Mouse (Mus musculus) embryonic facial prominence, embryonic 12.5 days (tissue): Measurements from ENCODE around the gene Hist1h2aa. TPM values are rescaled to one million over a fixed set of nuclear protein-coding genes. Genes with fewer than 3 reads are reported as not detected.

Source experiments
- ATAC-seq: fragments of 200-750 bp; cut with Nextera tagmentation; 2 replicates; pipeline ENCODE4 v1.8.0; 2017; ENCODE audit not compliant: insufficient number of reproducible peaks, insufficient read depth, low FRiP score, low TSS enrichment
- H3K27ac ChIP-seq: fragments of 300-500 bp; sonication (generic); 2 replicates; pipeline ENCODE4 v1.5.1; 2016; ENCODE audit warnings: mild to moderate bottlenecking
- H3K27me3 ChIP-seq: fragments of 300-500 bp; sonication (generic); 2 replicates; pipeline ENCODE4 v1.6.1; 2016; ENCODE audit warnings: mild to moderate bottlenecking, moderate library complexity
- H3K36me3 ChIP-seq: fragments of 300-500 bp; sonication (generic); 2 replicates; pipeline ENCODE4 v1.6.1; 2016; ENCODE audit warnings: mild to moderate bottlenecking
- H3K4me1 ChIP-seq: fragments of 300-500 bp; sonication (generic); 2 replicates; pipeline ENCODE4 v1.6.1; 2016
- H3K4me2 ChIP-seq: fragments of 300-500 bp; sonication (generic); replicated peaks from 2 replicates; pipeline ENCODE4 v1.6.1; 2016; ENCODE audit warnings: mild to moderate bottlenecking, moderate library complexity
- H3K4me3 ChIP-seq: fragments of 300-500 bp; sonication (generic); 2 replicates; pipeline ENCODE4 v1.5.1; 2016; ENCODE audit warnings: mild to moderate bottlenecking
- H3K9ac ChIP-seq: fragments of 300-500 bp; sonication (generic); 2 replicates; pipeline ENCODE4 v1.6.1; 2016; ENCODE audit warnings: mild to moderate bottlenecking, moderate library complexity
- H3K9me3 ChIP-seq: fragments of 300-500 bp; sonication (generic); 2 replicates; pipeline ENCODE4 v1.6.1; 2016; ENCODE audit warnings: mild to moderate bottlenecking, moderate library complexity
- WGBS: fragments of 180-500 bp; shearing (Covaris S2); methylation state at CpG from one replicate; pipeline ENCODE4 v1.1.7; 2016; 5-methylcytosine and 5-hydroxymethylcytosine counted together
- polyA plus RNA-seq: library from polyadenylated mRNA; unstranded; fragments of >200 nt; fragmentation: Nextera tagmentation; extraction: Ambion mirVana; gene quantifications from 2 replicates; pipeline ENCODE4 v1.2.1, GENCODE M21; 2016

The Hist1h2aa gene
- polyA plus RNA-seq, 1 experiment from 2014 or later, result not detected

DNA sequence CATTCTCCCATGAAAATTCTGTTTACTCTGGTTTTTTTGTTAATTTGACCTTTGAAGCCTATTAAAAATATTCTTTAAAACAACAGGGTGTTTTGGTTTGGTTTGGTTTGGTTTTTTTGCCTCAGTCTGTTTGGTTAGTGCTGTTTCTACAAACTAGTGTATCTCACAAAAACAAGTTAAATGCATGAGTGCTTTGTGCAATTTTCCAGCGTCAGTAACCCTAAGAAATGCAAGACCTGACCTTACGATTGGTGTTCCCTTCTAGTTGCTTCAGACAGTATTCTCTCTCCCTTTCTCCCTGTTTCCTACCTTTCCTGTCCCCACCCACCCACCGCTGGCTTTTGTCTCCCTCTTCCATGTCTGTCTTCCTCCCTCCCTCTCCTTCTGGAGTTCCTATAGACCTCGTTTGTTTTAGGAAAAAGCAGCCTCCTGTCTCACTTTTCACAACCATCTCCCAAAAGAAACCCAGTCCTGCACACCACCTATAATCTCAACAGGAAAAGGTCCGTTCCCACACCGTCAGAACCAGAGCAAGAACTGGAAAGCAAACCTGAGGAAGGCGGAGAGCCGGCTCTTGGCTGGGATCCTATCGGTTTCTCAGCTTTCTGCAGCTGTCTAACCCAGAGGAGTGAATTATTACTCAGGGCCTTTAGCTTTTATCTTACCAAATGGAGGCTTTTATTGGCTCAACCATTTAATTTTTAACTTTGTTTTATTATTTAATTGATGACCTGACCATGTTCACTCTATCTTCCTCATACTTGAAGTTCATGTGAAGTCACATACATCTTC is 19.7 kb upstream of the Hist1h2aa start, which contains the start of gene Slc17a4:
Gene Slc17a4, minus strand, starts transcription at position 634 of the 792 bp plus-strand sequence.
- ATAC-seq, result no peak
- H3K27ac ChIP-seq, result no peak within 1 kb of the TSS
- no peak within 1 kb of the TSS for H3K4me3 ChIP-seq
- no peak within 1 kb of the TSS for H3K4me2 ChIP-seq
- H3K36me3 ChIP-seq, result no peaks in the 10 kb centered on the region
- no peaks in the 10 kb centered on the region for H3K4me1 ChIP-seq
- H3K9ac ChIP-seq, result no peak within 1 kb of the TSS
- WGBS, result 70% methylated on average over 9 of the region's 9 CpGs
- H3K27me3 ChIP-seq, result no peaks in the 10 kb centered on the region
- H3K9me3 ChIP-seq, result no peaks in the 10 kb centered on the region

DNA sequence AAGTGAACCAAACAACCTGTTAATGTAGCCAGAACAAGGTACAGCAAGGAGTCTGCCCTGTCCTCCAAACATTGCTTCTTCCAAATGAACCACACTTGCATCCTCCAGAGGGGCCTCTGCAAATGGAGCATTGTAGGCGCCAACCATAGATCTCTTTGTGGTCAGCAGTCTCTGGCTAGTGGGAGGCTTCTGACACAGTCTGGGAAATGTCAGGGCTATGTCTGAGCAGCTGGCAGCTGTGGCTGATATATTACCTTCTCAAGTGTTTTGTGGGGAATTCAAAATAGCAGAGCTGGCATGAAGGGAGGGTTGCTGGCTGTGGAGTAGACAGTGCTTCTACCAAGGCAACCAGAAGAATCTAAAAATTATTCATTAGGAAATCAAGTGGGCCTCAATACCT is 18.1 kb upstream of the Hist1h2aa start:
- Histone ChIP-seq H3K36me3 (no peaks in the 10 kb centered on the region), H3K9ac (no peak overlapping the region), H3K4me2 (no peak overlapping the region), H3K27me3 (no peaks in the 10 kb centered on the region), H3K4me1 (no peaks in the 10 kb centered on the region), H3K9me3 (no peaks in the 10 kb centered on the region), H3K4me3 (no peak overlapping the region), H3K27ac (no peak overlapping the region)
- no peak for ATAC-seq
- 79% methylated on average over 1 of the region's 1 CpGs for WGBS

DNA sequence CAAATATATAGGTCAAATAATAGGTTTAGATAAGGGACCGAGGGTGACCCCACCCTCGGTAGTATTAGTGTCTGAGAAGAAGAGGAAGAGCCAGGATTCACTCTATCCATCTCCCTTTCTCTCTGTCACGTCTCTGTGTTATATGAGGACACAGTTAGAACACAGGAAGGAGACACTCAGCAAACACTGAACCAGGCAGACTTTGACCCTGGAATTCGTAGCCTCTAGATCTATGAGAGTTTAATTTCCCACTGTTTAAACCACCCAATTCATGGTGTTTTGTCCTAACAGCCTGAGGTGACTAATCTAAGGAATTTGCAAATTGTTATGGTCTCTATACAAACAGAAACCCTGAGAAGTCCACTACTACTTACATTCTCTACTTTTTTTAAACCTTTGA is 16.6 kb upstream of the Hist1h2aa start:
- no peaks in the 10 kb centered on the region for H3K36me3 ChIP-seq
- no peak overlapping the region for H3K9ac ChIP-seq
- H3K4me1 ChIP-seq, result no peaks in the 10 kb centered on the region
- ATAC-seq, result no peak
- 76% methylated on average over 4 of the region's 4 CpGs for WGBS
- H3K9me3 ChIP-seq, result no peaks in the 10 kb centered on the region
- no peak overlapping the region for H3K4me3 ChIP-seq
- H3K27ac ChIP-seq, result no peak overlapping the region
- no peak overlapping the region for H3K4me2 ChIP-seq
- H3K27me3 ChIP-seq, result no peaks in the 10 kb centered on the region

DNA sequence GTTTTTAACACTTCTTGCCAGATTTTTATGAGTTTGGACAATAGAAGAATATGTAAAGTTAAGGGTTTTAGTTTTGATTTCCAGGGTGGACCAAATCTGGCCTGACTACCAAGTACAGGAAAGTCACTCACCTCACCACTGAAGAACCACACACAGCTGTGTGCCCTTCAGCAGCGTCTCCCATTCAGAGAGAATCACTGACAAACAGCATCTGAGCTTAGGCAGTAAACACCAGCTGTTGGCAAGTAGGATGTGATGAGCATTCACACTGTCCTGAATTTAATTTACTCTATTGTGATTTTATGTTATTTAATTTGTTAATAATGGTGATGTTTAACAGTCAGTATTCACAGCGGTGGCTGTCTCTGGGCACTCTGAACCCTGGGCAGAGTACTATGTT is 8.5 kb upstream of the Hist1h2aa start:
- Histone ChIP-seq H3K4me2 (no peak overlapping the region), H3K4me3 (no peak overlapping the region), H3K36me3 (no peaks in the 10 kb centered on the region), H3K9me3 (no peaks in the 10 kb centered on the region), H3K4me1 (0 out of 2 replicates have a peak, but pooled peaks cover 3% of the 10 kb centered on the region), H3K27me3 (no peaks in the 10 kb centered on the region), H3K27ac (no peak overlapping the region), H3K9ac (no peak overlapping the region)
- 67% methylated on average over 2 of the region's 2 CpGs for WGBS
- ATAC-seq, result no peak

DNA sequence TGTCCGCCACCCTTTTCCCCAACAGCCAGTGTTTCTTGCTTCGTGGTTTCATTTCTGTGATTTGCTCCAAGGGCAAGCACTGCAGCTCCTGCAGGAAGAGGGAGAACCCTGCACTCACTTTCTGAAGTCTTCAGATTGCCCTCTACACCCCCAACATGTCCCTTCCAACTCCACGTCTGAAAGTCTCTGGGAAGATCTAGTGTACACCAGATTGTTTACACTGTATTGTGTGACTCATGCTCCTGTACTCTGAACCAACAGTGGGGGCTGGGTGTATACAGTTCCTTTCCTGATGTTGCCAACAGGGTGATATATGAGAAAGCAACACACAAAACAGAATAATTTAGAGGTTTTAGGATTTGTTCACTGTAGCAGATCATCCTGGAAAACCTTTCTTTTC is 5.6 kb upstream of the Hist1h2aa start:
- Histone ChIP-seq H3K9me3 (no peaks in the 10 kb centered on the region), H3K4me2 (no peak overlapping the region), H3K36me3 (no peaks in the 10 kb centered on the region), H3K4me1 (peaks cover 8% of the 10 kb centered on the region; the same call in 1 of the 2 replicates), H3K9ac (no peak overlapping the region), H3K27me3 (no peaks in the 10 kb centered on the region), H3K27ac (no peak overlapping the region), H3K4me3 (no peak overlapping the region)
- 71% methylated on average over 3 of the region's 3 CpGs for WGBS
- ATAC-seq, result no peak

DNA sequence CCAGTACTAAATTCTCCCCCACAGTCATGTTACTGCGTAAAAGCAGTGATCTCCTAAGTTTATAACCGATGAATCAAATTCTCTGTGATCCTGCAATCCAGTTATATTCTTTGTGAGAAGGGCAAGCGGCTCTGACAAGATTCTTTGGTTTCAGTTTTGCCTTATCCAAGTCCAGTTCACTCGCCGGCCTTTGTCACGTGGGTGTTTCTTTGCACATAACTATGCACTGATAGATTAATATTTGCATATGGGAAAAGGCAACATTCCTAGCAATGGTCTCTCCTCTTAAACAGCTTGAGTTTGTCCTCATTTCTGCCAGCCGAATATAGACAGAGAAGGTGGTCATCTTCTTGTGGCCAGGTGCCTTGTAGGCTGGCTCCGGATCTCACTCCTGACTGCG is 3.8 kb upstream of the Hist1h2aa start:
- H3K4me1 ChIP-seq, result peaks cover 8% of the 10 kb centered on the region; the same call in 1 of the 2 replicates
- H3K4me3 ChIP-seq, result no peak overlapping the region
- 91% methylated on average over 9 of the region's 9 CpGs for WGBS
- ATAC-seq, result no peak
- H3K9me3 ChIP-seq, result no peaks in the 10 kb centered on the region
- no peak overlapping the region for H3K27ac ChIP-seq
- no peaks in the 10 kb centered on the region for H3K27me3 ChIP-seq
- H3K4me2 ChIP-seq, result no peak overlapping the region
- H3K36me3 ChIP-seq, result no peaks in the 10 kb centered on the region
- no peak overlapping the region for H3K9ac ChIP-seq

DNA sequence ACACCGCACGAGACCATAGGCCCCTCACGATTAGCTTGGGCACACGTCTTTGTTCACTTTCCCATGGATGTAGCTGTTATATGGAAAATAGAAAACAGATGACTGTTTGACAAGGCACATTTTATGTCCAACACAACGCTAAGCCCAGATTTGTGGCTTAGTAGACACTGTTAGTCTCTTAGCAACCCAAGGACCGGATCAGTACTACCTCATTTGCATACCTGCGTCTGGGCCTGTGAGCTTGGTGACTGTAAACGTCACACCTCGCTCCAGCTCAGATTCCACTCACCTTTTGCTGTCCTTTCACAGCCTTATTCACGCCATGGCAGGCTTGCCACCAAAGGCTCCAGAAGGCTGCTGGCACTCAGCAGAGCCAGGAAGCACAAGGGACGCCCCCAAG is 3.4 kb upstream of the Hist1h2aa start:
- H3K4me2 ChIP-seq, result no peak overlapping the region
- no peak overlapping the region for H3K4me3 ChIP-seq
- H3K27me3 ChIP-seq, result no peaks in the 10 kb centered on the region
- no peaks in the 10 kb centered on the region for H3K9me3 ChIP-seq
- H3K9ac ChIP-seq, result no peak overlapping the region
- ATAC-seq, result no peak
- H3K36me3 ChIP-seq, result no peaks in the 10 kb centered on the region
- no peak overlapping the region for H3K27ac ChIP-seq
- WGBS, result 53% methylated on average over 11 of the region's 11 CpGs
- H3K4me1 ChIP-seq, result peaks cover 8% of the 10 kb centered on the region; the same call in 1 of the 2 replicates

DNA sequence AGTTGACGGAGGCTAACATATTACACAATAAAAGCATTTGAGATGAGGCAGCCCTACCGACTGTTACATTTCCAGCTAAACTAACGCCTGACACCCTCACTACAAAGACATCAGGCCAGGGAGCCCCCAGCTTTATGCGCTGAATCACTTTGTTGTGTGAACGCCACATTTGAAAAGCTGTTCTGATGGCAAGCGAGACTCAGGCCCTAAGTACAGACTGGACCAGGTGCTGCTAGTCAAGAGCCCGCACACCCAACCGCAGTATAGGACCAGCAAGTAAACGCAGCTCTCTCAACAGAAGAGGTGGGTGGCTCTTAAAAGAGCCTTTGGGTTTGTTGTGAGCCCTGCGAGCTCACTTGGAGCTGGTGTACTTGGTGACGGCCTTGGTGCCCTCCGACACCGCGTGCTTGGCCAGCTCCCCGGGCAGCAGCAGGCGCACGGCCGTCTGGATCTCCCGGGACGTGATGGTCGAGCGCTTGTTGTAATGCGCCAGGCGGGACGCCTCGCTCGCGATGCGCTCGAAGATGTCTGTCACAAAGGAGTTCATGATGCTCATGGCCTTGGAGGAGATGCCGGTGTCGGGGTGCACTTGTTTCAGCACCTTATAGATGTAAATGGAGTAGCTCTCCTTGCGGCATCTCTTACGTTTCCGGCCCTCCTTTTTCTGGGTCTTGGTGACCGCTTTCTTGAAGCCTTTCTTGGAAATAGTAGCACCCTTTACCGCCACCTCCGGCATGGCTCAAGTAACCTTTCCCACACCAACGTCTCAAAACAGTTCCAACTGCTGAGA is 646 bp upstream of the Hist1h2aa start, which contains the start of gene Hist1h2ba:
Gene Hist1h2ba, minus strand, starts transcription at position 736 of the 790 bp plus-strand sequence.
- ATAC-seq, result no peak
- Histone ChIP-seq H3K27ac (no peak within 1 kb of the TSS), H3K9ac (no peak within 1 kb of the TSS), H3K4me2 (no peak within 1 kb of the TSS), H3K4me1 (peaks cover 8% of the 10 kb centered on the region; the same call in 1 of the 2 replicates), H3K36me3 (no peaks in the 10 kb centered on the region), H3K4me3 (no peak within 1 kb of the TSS), H3K9me3 (no peaks in the 10 kb centered on the region), H3K27me3 (no peaks in the 10 kb centered on the region)
- 95% methylated on average over 39 of the region's 39 CpGs for WGBS

DNA sequence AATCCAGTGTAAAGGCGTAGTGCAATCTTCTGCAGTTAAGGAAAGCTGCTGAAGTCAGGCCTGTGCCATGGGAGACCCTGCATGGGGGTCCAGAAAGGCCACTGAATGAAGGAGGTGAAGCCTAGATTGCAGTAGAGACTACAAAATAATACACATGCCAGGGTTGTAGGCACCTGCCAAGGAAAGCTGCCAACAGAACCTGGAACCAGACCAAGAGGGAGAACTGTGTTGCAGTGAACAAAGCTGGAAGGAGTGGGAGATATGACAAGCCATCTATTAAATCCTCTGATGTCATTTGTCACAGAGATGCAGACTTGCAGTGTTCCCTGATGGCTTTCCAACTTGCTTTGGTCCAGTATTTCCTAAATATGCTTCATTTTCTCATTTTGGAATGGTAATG is 4.4 kb downstream of the Hist1h2aa start:
- ATAC-seq, result no peak
- Histone ChIP-seq H3K27ac (no peak overlapping the region), H3K9ac (no peak overlapping the region), H3K36me3 (no peaks in the 10 kb centered on the region), H3K4me3 (no peak overlapping the region), H3K4me2 (no peak overlapping the region), H3K9me3 (no peaks in the 10 kb centered on the region), H3K27me3 (no peaks in the 10 kb centered on the region), H3K4me1 (peaks cover 5% of the 10 kb centered on the region; the same call in 1 of the 2 replicates)
- 92% methylated on average over 1 of the region's 1 CpGs for WGBS

DNA sequence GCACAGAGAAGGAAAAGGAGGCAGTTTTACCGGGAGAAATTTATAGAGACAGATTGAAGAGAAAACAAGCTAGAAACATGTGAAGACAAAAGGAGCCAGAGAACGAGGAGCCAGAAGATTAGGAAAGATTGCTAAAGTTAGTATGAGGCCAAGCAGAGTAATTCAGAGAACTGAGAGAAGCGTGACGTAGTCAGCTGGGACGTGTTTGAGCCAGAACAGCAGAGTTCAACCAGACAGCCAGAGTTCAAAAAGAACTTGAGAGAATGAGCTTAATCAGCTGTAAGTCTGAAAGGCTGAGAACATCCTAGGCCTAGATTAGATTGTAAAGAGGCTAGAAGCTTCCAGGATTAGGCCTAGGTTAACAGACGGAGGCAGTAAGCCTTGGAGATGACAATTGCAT is 6.0 kb downstream of the Hist1h2aa start:
- Histone ChIP-seq H3K9me3 (no peaks in the 10 kb centered on the region), H3K27me3 (no peaks in the 10 kb centered on the region), H3K27ac (no peak overlapping the region), H3K4me3 (no peak overlapping the region), H3K36me3 (no peaks in the 10 kb centered on the region), H3K4me2 (no peak overlapping the region), H3K9ac (no peak overlapping the region), H3K4me1 (peaks cover 5% of the 10 kb centered on the region; the same call in 1 of the 2 replicates)
- WGBS, result 57% methylated on average over 6 of the region's 6 CpGs
- ATAC-seq, result no peak

DNA sequence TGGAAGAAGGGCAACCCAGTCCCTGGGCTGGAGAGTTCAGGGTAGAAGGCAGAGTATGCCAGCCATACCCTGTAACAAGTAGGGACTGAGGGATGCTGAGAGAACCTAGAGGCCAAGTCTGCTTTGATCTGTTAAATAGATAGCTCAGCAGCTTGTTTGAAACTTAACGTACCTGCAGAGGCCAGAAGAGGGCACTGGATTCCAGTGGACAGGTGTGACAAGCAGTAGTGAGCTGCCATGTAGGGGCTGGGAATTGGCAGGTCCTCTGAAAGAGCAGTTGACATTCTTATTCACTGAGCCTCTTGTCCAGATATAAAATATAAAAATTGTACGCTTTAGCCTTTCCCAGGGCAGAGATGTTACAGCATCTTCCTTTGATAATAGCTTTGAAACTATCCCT is 8.6 kb downstream of the Hist1h2aa start:
- no peaks in the 10 kb centered on the region for H3K36me3 ChIP-seq
- H3K9me3 ChIP-seq, result no peaks in the 10 kb centered on the region
- H3K9ac ChIP-seq, result no peak overlapping the region
- H3K4me1 ChIP-seq, result peaks cover 8% of the 10 kb centered on the region; the same call in 1 of the 2 replicates
- H3K27me3 ChIP-seq, result no peaks in the 10 kb centered on the region
- WGBS, result 44% methylated on average over 2 of the region's 2 CpGs
- ATAC-seq, result no peak
- H3K4me2 ChIP-seq, result no peak overlapping the region
- H3K27ac ChIP-seq, result no peak overlapping the region
- H3K4me3 ChIP-seq, result no peak overlapping the region

DNA sequence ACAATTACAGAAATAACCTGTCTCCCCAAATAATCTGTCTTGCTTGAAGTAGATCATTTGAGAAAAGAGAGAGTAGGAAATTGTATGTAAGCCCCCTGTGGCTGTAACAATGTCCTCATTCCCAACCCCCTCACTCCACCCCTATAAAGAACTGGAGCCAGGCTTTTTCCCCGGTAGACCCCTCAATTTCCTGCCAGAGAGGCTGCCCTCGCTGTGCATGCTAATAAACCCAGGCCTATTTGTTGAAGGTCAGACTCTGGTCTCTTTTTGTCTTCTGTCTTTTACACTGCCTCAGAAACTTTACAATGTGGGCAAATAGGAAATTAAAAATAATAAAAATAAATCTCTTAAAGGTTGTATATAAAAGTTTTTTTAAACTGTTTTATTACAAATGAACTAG is 12.0 kb downstream of the Hist1h2aa start:
- no peak for ATAC-seq
- no peak overlapping the region for H3K4me3 ChIP-seq
- H3K27me3 ChIP-seq, result no peaks in the 10 kb centered on the region
- 16% methylated on average over 2 of the region's 2 CpGs for WGBS
- H3K36me3 ChIP-seq, result no peaks in the 10 kb centered on the region
- H3K9ac ChIP-seq, result no peak overlapping the region
- H3K27ac ChIP-seq, result no peak overlapping the region
- H3K4me1 ChIP-seq, result peaks cover 8% of the 10 kb centered on the region; the same call in 1 of the 2 replicates
- no peaks in the 10 kb centered on the region for H3K9me3 ChIP-seq
- no peak overlapping the region for H3K4me2 ChIP-seq
